Mouse (Mus musculus): ENCODE measurements at regions not wholly inside any gene's neighbourhood (a gene's known extent, or its start where the extent isn't known, plus 50 kb on each side); places are given as distances from the start of the nearest gene placed in this dataset.

GRCm38 (mm10) chr16:76718147-76718546 is 295.4 kb upstream of the Usp25 start:
- H3K27ac ChIP-seq (replicated peaks; ENCODE audit: low read depth, low read length) = no peak overlapping the region
- no peak overlapping the region for H3K4me3 ChIP-seq (ENCODE audit: insufficient read depth, low read depth, low read length)
- H3K4me1 ChIP-seq (ENCODE audit: control insufficient read depth, insufficient read depth, insufficient read length, low read length) = no peaks in the 10 kb centered on the region

DNA sequence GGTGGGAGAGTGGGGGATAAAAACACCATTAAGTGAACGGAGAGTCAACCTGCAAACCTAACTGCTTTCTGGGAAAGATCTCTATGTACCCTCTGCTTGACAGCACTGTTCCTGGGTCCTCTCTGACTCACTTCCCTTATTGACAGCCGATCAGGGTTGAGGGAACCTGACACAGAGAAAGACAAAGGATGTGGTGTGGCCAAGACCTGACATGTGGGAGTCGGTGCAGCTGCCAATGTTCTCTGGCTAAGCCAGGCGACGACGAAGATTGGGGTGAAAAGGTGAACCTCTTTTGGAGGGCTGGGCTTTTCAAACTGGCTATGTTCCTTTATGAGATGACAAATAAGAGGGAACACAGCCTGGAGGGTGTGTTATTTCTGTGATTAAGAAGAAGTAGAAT is 318.6 kb upstream of the Usp25 start:
- Histone ChIP-seq H3K27ac (replicated peaks; ENCODE audit: low read depth, low read length) (no peak overlapping the region), H3K4me1 (ENCODE audit: control insufficient read depth, insufficient read depth, insufficient read length, low read length) (no peaks in the 10 kb centered on the region), H3K4me3 (ENCODE audit: insufficient read depth, low read depth, low read length) (no peak overlapping the region)

- no peak overlapping the region for H3K4me3 ChIP-seq (ENCODE audit: insufficient read depth, low read depth, low read length)
- no peaks in the 10 kb centered on the region for H3K4me1 ChIP-seq (ENCODE audit: control insufficient read depth, insufficient read depth, insufficient read length, low read length)
- H3K27ac ChIP-seq (replicated peaks; ENCODE audit: low read depth, low read length) = no peak overlapping the region
Measured at GRCm38 (mm10) chr16:76687735-76688447, 314.3 kb upstream of the Nrip1 start.

DNA sequence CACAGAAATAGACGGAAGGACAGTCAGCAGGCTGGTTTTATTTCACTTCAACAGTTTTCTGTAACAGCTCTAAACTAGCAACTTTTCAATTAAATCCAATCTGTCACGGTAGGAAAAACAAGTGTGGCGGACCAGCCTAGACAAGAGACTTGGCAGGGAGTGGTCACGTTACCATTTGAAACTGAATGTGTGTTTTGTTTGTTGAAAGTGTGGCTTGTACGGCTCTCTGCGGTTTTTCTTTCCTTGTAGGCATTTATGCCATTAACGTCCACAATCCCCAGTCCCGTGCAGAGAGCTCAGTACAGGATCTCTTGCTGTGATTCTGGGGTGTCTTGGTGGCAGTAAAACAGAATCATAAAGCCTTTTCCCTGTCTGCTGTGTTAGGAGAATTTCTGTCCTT is 311.9 kb upstream of the Nrip1 start:
- Histone ChIP-seq H3K4me1 (ENCODE audit: control insufficient read depth, insufficient read depth, insufficient read length, low read length) (no peaks in the 10 kb centered on the region), H3K4me3 (ENCODE audit: insufficient read depth, low read depth, low read length) (no peak overlapping the region), H3K27ac (replicated peaks; ENCODE audit: low read depth, low read length) (no peak overlapping the region)

- Histone ChIP-seq H3K4me3 (ENCODE audit: insufficient read depth, low read depth, low read length) (peak overlapping the region; percentile 39), H3K27ac (replicated peaks; ENCODE audit: low read depth, low read length) (no peak overlapping the region), H3K4me1 (ENCODE audit: control insufficient read depth, insufficient read depth, insufficient read length, low read length) (0 out of 2 replicates have a peak, but pooled peaks cover 4% of the 10 kb centered on the region)
Measured at GRCm38 (mm10) chr16:76680061-76680911, 306.7 kb upstream of the Nrip1 start.

DNA sequence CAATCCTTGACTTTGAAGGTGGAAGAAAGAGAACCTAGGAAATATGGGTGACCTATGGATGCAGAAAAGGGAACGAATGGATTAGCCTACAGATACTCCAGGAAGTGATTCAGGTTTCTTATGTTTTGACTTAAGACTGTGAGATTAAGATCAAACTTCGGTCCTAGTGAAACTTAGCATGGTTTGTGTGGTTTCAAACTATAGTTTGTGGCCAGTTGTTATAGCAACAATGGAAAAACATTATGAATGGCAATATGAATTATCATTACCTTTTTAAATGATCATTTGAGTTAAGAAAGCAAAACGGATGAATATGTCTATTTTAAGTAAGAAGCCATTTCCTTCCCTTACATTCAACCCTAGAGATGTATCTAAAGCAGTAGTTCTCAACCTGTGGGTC is 305.3 kb upstream of the Nrip1 start:
- no peak overlapping the region for H3K27ac ChIP-seq (replicated peaks; ENCODE audit: low read depth, low read length)
- H3K4me1 ChIP-seq (ENCODE audit: control insufficient read depth, insufficient read depth, insufficient read length, low read length) = 0 out of 2 replicates have a peak, but pooled peaks cover 4% of the 10 kb centered on the region
- no peak overlapping the region for H3K4me3 ChIP-seq (ENCODE audit: insufficient read depth, low read depth, low read length)

DNA sequence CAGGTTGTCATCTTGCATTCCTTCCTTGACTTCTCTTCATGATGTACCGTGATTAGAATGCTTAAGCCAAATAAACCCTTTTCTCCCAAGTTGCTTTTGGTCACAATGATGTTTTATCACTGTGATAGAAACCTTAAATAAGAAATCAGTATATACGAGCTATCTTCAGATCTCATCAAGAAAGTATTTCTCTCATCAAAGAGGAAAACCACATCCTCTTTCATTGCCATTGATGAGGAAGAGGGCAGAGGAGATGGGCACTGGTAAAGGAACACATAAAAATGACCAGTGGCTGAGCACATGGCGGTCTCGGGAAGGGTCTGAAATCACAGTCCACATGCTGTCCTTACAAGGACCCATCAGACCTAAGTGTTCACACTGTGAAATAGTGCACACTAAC is 296.2 kb upstream of the Nrip1 start:
- H3K4me3 ChIP-seq (ENCODE audit: insufficient read depth, low read depth, low read length) = no peak overlapping the region
- no peak overlapping the region for H3K27ac ChIP-seq (replicated peaks; ENCODE audit: low read depth, low read length)
- no peaks in the 10 kb centered on the region for H3K4me1 ChIP-seq (ENCODE audit: control insufficient read depth, insufficient read depth, insufficient read length, low read length)

GRCm38 (mm10) chr16:76667046-76667445 is 293.4 kb upstream of the Nrip1 start:
- Histone ChIP-seq H3K4me3 (ENCODE audit: insufficient read depth, low read depth, low read length) (no peak overlapping the region), H3K27ac (replicated peaks; ENCODE audit: low read depth, low read length) (no peak overlapping the region)

DNA sequence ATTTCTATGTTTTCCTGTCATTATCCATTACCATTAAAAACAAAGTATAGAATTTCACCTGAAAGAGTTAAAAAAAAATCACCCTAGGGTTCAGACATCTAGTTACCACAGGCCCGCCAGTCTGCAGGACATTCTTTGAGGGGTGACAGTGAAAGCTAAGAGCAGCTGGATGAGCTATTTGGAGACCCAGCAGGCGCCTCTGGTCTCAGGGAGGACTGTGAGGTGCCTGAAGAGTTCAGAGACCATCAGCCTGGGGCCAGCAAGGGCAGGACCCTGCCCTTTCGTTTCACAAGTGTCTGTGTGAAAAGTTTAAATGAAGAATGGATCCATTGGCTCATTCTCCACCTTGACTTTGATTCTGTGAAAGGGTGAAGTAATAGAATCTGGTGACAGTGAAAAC is 281.5 kb upstream of the Nrip1 start:
- Histone ChIP-seq H3K4me3 (ENCODE audit: insufficient read depth, low read depth, low read length) (no peak overlapping the region), H3K27ac (replicated peaks; ENCODE audit: low read depth, low read length) (no peak overlapping the region)

More at GRCm38 (mm10) chr16:76667046-76667445, 293.4 kb upstream of the Nrip1 start:
- H3K4me1 ChIP-seq (ENCODE audit: control insufficient read depth, insufficient read depth, insufficient read length, low read length) = no peaks in the 10 kb centered on the region

DNA sequence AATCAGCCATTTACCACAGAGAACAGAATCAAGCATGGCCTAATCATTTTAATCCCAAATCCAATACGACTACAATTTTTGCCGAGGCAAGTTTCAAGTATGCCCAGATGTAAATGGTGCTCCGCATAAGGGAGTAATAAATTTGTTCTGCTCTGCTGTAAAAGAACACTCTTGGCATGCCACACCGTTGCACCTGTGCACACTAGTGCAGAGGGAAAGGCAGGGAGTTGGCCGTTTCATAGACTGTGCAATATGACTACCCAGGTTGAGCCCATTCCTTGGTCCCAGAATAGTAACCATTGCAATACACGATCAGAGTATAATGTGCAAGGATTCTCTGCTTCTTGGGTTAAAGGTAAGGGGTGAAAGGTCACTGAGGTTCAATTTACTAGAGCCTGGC is 270.7 kb upstream of the Nrip1 start:
- Histone ChIP-seq H3K4me1 (ENCODE audit: control insufficient read depth, insufficient read depth, insufficient read length, low read length) (no peaks in the 10 kb centered on the region), H3K27ac (replicated peaks; ENCODE audit: low read depth, low read length) (no peak overlapping the region), H3K4me3 (ENCODE audit: insufficient read depth, low read depth, low read length) (no peak overlapping the region)

More for the DNA sequence above, 281.5 kb upstream of the Nrip1 start:
- no peaks in the 10 kb centered on the region for H3K4me1 ChIP-seq (ENCODE audit: control insufficient read depth, insufficient read depth, insufficient read length, low read length)

DNA sequence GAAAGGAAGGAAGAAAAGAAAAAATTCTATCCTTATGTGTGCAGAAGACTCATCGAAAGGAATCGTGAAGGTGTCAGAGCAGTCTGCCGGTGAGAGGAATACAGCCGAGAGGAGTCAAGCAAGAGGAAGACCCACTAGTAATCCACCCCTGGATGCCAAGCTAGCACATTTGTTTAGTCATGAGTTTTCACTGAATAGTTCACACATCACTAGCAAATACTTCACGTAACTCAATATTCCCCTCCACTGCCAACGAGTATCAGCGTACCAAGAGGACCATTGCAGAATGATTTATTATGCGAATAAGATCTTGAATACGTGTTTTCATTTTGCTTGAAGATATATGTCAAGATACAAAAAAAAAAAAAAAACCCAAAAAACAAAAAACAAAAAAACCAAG is 270.2 kb upstream of the Nrip1 start:
- H3K4me1 ChIP-seq (ENCODE audit: control insufficient read depth, insufficient read depth, insufficient read length, low read length) = no peaks in the 10 kb centered on the region
- H3K27ac ChIP-seq (replicated peaks; ENCODE audit: low read depth, low read length) = no peak overlapping the region
- H3K4me3 ChIP-seq (ENCODE audit: insufficient read depth, low read depth, low read length) = no peak overlapping the region

DNA sequence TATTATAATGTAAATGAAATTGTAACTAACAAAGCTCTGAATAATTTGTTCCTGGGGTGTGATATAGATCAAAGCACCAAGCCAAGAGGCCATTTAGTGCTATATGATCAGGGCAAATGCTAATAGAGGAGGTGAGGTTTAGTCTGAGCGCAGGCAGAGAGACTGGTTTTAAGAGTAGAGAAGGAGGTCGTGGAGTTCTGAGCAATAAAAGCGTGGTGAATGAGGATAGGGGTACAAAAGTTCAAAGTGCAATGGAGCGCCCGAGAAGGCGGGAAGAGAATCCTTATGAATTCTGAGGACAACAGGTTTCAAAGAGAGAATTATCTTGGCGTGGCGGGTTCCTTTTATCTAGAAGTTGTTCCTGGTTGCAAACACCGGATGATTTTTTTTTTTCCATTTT is 261.5 kb upstream of the Nrip1 start:
- Histone ChIP-seq H3K4me3 (ENCODE audit: insufficient read depth, low read depth, low read length) (no peak overlapping the region), H3K4me1 (ENCODE audit: control insufficient read depth, insufficient read depth, insufficient read length, low read length) (no peaks in the 10 kb centered on the region), H3K27ac (replicated peaks; ENCODE audit: low read depth, low read length) (no peak overlapping the region)

- H3K27ac ChIP-seq (replicated peaks; ENCODE audit: low read depth, low read length) = no peak overlapping the region
- no peak overlapping the region for H3K4me3 ChIP-seq (ENCODE audit: insufficient read depth, low read depth, low read length)
- H3K4me1 ChIP-seq (ENCODE audit: control insufficient read depth, insufficient read depth, insufficient read length, low read length) = no peaks in the 10 kb centered on the region
Measured at GRCm38 (mm10) chr16:76634196-76634698, 260.6 kb upstream of the Nrip1 start.

DNA sequence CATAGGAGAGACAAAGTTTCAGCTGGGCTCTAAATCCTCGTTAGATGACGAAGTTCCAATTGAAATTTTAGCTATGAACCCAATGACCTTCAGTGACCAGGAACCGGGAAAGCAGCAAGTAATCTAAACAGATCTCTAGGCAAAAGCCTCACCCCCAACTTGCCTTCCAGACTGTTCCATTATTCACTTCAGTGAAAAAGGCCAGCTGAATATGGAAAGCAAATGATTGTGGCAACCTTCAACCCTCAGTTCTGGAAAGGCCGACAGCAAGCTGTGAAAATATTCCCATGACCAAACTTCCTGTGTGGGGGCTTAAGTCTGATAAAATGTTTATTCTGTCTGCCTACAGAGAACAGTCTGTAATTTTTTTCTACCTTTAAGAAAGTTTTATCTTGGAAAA is 252.5 kb upstream of the Nrip1 start:
- H3K4me3 ChIP-seq (ENCODE audit: insufficient read depth, low read depth, low read length) = no peak overlapping the region
- H3K27ac ChIP-seq (replicated peaks; ENCODE audit: low read depth, low read length) = no peak overlapping the region
- H3K4me1 ChIP-seq (ENCODE audit: control insufficient read depth, insufficient read depth, insufficient read length, low read length) = no peaks in the 10 kb centered on the region

GRCm38 (mm10) chr16:76621715-76622114 is 248.1 kb upstream of the Nrip1 start:
- no peak overlapping the region for H3K27ac ChIP-seq (replicated peaks; ENCODE audit: low read depth, low read length)

More at GRCm38 (mm10) chr16:76621715-76622114, 248.1 kb upstream of the Nrip1 start:
- H3K4me1 ChIP-seq (ENCODE audit: control insufficient read depth, insufficient read depth, insufficient read length, low read length) = no peaks in the 10 kb centered on the region
- no peak overlapping the region for H3K4me3 ChIP-seq (ENCODE audit: insufficient read depth, low read depth, low read length)

Measured in brown adipose tissue, adult 24 weeks (tissue).